Mouse (Mus musculus) neural tube, embryonic 12.5 days (tissue): Measurements from ENCODE around the gene Nap1l5. TPM values are rescaled to one million over a fixed set of nuclear protein-coding genes. Genes with fewer than 3 reads are reported as not detected.
"Not testable (repeated sequence)": the region's sequence is repeated elsewhere in the genome, so short reads cannot be mapped to it uniquely, and the experiment has no call there.

ENCODE experiments used
- ATAC-seq: fragments of 200-750 bp; cut with Nextera tagmentation; 2 replicates; pipeline ENCODE4 v1.8.0; 2017; ENCODE audit warnings: low read depth, mild to moderate bottlenecking, moderate TSS enrichment, moderate library complexity; ENCODE audit not compliant: low FRiP score
- H3K27ac ChIP-seq: fragments of 300-500 bp; sonication (generic); 2 replicates; pipeline ENCODE4 v1.5.1; 2016
- H3K27me3 ChIP-seq: fragments of 300-500 bp; sonication (generic); replicated peaks from 2 replicates; pipeline ENCODE4 v1.6.1; 2016; ENCODE audit warnings: mild to moderate bottlenecking
- H3K36me3 ChIP-seq: fragments of 300-500 bp; sonication (generic); 2 replicates; pipeline ENCODE4 v1.6.1; 2016; ENCODE audit warnings: mild to moderate bottlenecking
- H3K4me1 ChIP-seq: fragments of 300-500 bp; sonication (generic); 2 replicates; pipeline ENCODE4 v1.6.1; 2016
- H3K4me2 ChIP-seq: fragments of 300-500 bp; sonication (generic); replicated peaks from 2 replicates; pipeline ENCODE4 v1.6.1; 2016; ENCODE audit warnings: mild to moderate bottlenecking
- H3K4me3 ChIP-seq: fragments of 300-500 bp; sonication (generic); 2 replicates; pipeline ENCODE4 v1.5.1; 2016
- H3K9ac ChIP-seq: fragments of 300-500 bp; sonication (generic); 2 replicates; pipeline ENCODE4 v1.6.1; 2016; ENCODE audit warnings: mild to moderate bottlenecking
- H3K9me3 ChIP-seq: fragments of 300-500 bp; sonication (generic); 2 replicates; pipeline ENCODE4 v1.6.1; 2016; ENCODE audit warnings: mild to moderate bottlenecking
- WGBS: fragments of 180-500 bp; shearing (Covaris S2); methylation state at CpG from one replicate; pipeline ENCODE4 v1.1.7; 2016; 5-methylcytosine and 5-hydroxymethylcytosine counted together
- polyA plus RNA-seq: library from polyadenylated mRNA; unstranded; fragments of >200 nt; fragmentation: Nextera tagmentation; extraction: Ambion mirVana; gene quantifications from 2 replicates; pipeline ENCODE4 v1.2.1, GENCODE M21; 2016

Nap1l5 gene
- polyA plus RNA-seq, 1 experiment from 2014 or later: 72.7 TPM

GRCm38 (mm10) chr6:58900536-58900935 is 6.3 kb downstream of the Nap1l5 start:
- WGBS: 91% methylated on average over 7 of the region's 7 CpGs
- Histone ChIP-seq H3K4me1 (0 out of 2 replicates have a peak, but pooled peaks cover 2% of the 10 kb centered on the region), H3K27me3 (no peaks in the 10 kb centered on the region), H3K4me3 (no peak overlapping the region), H3K27ac (no peak overlapping the region), H3K9me3 (no peaks in the 10 kb centered on the region), H3K4me2 (no peak overlapping the region), H3K9ac (no peak overlapping the region), H3K36me3 (no peaks in the 10 kb centered on the region; the same call in 1 of the 2 replicates)
- no peak for ATAC-seq

- ATAC-seq: no peak
- Histone ChIP-seq H3K27ac (no peak overlapping the region), H3K4me3 (no peak overlapping the region), H3K9ac (no peak overlapping the region), H3K4me1 (0 out of 2 replicates have a peak, but pooled peaks cover 2% of the 10 kb centered on the region), H3K9me3 (no peaks in the 10 kb centered on the region), H3K27me3 (no peaks in the 10 kb centered on the region), H3K36me3 (no peaks in the 10 kb centered on the region), H3K4me2 (no peak overlapping the region)
- WGBS: 95% methylated on average over 3 of the region's 3 CpGs
These were observed 7.8 kb downstream of the Nap1l5 start for GRCm38 (mm10) chr6:58899076-58899475.

- Histone ChIP-seq H3K9ac (no peak overlapping the region), H3K4me3 (no peak overlapping the region), H3K36me3 (no peaks in the 10 kb centered on the region), H3K9me3 (no peaks in the 10 kb centered on the region), H3K27me3 (no peaks in the 10 kb centered on the region), H3K27ac (no peak overlapping the region), H3K4me1 (no peaks in the 10 kb centered on the region), H3K4me2 (no peak overlapping the region)
- no peak for ATAC-seq
- WGBS: 88% methylated on average over 3 of the region's 3 CpGs
These were observed 10.2 kb downstream of the Nap1l5 start for GRCm38 (mm10) chr6:58896648-58897047.

- WGBS: 87% methylated on average over 4 of the region's 4 CpGs
These were observed 11.9 kb downstream of the Nap1l5 start for GRCm38 (mm10) chr6:58894994-58895393.

GRCm38 (mm10) chr6:58893307-58893706 is 13.6 kb downstream of the Nap1l5 start:
- H3K27ac ChIP-seq: no peak overlapping the region
- no peak for ATAC-seq
- H3K4me3 ChIP-seq: no peak overlapping the region
- no peaks in the 10 kb centered on the region for H3K9me3 ChIP-seq
- H3K4me2 ChIP-seq: no peak overlapping the region
- no peaks in the 10 kb centered on the region for H3K27me3 ChIP-seq
- 0 out of 2 replicates have a peak, but pooled peaks cover 5% of the 10 kb centered on the region for H3K36me3 ChIP-seq
- no peak overlapping the region for H3K9ac ChIP-seq
- 89% methylated on average over 6 of the region's 6 CpGs for WGBS
- no peaks in the 10 kb centered on the region for H3K4me1 ChIP-seq

More at GRCm38 (mm10) chr6:58894994-58895393, 11.9 kb downstream of the Nap1l5 start:
- H3K27ac ChIP-seq: no peak overlapping the region
- no peak for ATAC-seq
- no peak overlapping the region for H3K4me3 ChIP-seq
- no peak overlapping the region for H3K9ac ChIP-seq
- H3K27me3 ChIP-seq: no peaks in the 10 kb centered on the region
- no peaks in the 10 kb centered on the region for H3K9me3 ChIP-seq
- H3K36me3 ChIP-seq: 0 out of 2 replicates have a peak, but pooled peaks cover 4% of the 10 kb centered on the region
- H3K4me2 ChIP-seq: no peak overlapping the region
- H3K4me1 ChIP-seq: no peaks in the 10 kb centered on the region

GRCm38 (mm10) chr6:58889917-58890316 is 17.0 kb downstream of the Nap1l5 start:
- no peak for ATAC-seq
- Histone ChIP-seq H3K27ac (no peak overlapping the region), H3K36me3 (0 out of 2 replicates have a peak, but pooled peaks cover 5% of the 10 kb centered on the region), H3K27me3 (no peaks in the 10 kb centered on the region), H3K4me1 (no peaks in the 10 kb centered on the region), H3K4me2 (no peak overlapping the region), H3K9ac (no peak overlapping the region), H3K9me3 (no peaks in the 10 kb centered on the region), H3K4me3 (no peak overlapping the region)
- 87% methylated on average over 3 of the region's 3 CpGs for WGBS

GRCm38 (mm10) chr6:58882271-58882670 is 24.6 kb downstream of the Nap1l5 start:
- WGBS: 81% methylated on average over 6 of the region's 6 CpGs
- H3K27me3 ChIP-seq: no peaks in the 10 kb centered on the region
- H3K36me3 ChIP-seq: no peaks in the 10 kb centered on the region
- H3K4me3 ChIP-seq: no peak overlapping the region
- no peaks in the 10 kb centered on the region for H3K9me3 ChIP-seq
- H3K4me2 ChIP-seq: no peak overlapping the region
- no peak overlapping the region for H3K9ac ChIP-seq
- no peaks in the 10 kb centered on the region for H3K4me1 ChIP-seq
- H3K27ac ChIP-seq: no peak overlapping the region
- no peak for ATAC-seq

- H3K9ac ChIP-seq: no peak overlapping the region
- H3K4me1 ChIP-seq: no peaks in the 10 kb centered on the region
- H3K27me3 ChIP-seq: no peaks in the 10 kb centered on the region
- no peaks in the 10 kb centered on the region for H3K36me3 ChIP-seq
- H3K4me3 ChIP-seq: no peak overlapping the region
- no peak for ATAC-seq
- H3K4me2 ChIP-seq: no peak overlapping the region
- no peak overlapping the region for H3K27ac ChIP-seq
- no peaks in the 10 kb centered on the region for H3K9me3 ChIP-seq
- WGBS: 98% methylated on average over 3 of the region's 3 CpGs
These were observed 25.5 kb downstream of the Nap1l5 start for GRCm38 (mm10) chr6:58881363-58881762.

- H3K4me2 ChIP-seq: no peak overlapping the region
- H3K4me3 ChIP-seq: no peak overlapping the region
- H3K36me3 ChIP-seq: no peaks in the 10 kb centered on the region
- no peaks in the 10 kb centered on the region for H3K4me1 ChIP-seq
- H3K27ac ChIP-seq: no peak overlapping the region
- H3K9ac ChIP-seq: no peak overlapping the region
- no peak for ATAC-seq
- H3K9me3 ChIP-seq: no peaks in the 10 kb centered on the region
- WGBS: 93% methylated on average over 5 of the region's 5 CpGs
- H3K27me3 ChIP-seq: no peaks in the 10 kb centered on the region
These were observed 26.0 kb downstream of the Nap1l5 start for GRCm38 (mm10) chr6:58880861-58881260.

- ATAC-seq: 0 out of 2 replicates have a peak, but pooled peaks have one; percentile 25
- Histone ChIP-seq H3K4me1 (no peaks in the 10 kb centered on the region), H3K4me2 (no peak overlapping the region), H3K27me3 (no peaks in the 10 kb centered on the region), H3K9me3 (no peaks in the 10 kb centered on the region), H3K36me3 (no peaks in the 10 kb centered on the region), H3K9ac (no peak overlapping the region), H3K4me3 (no peak overlapping the region), H3K27ac (no peak overlapping the region)
- 92% methylated on average over 9 of the region's 9 CpGs for WGBS
These were observed 26.9 kb downstream of the Nap1l5 start for GRCm38 (mm10) chr6:58879987-58880386.

- no peak for ATAC-seq
- Histone ChIP-seq H3K9me3 (no peaks in the 10 kb centered on the region), H3K27ac (no peak overlapping the region), H3K4me3 (no peak overlapping the region), H3K9ac (no peak overlapping the region), H3K36me3 (no peaks in the 10 kb centered on the region), H3K27me3 (no peaks in the 10 kb centered on the region), H3K4me2 (no peak overlapping the region), H3K4me1 (no peaks in the 10 kb centered on the region)
- 78% methylated on average over 4 of the region's 4 CpGs for WGBS
These were observed 27.3 kb downstream of the Nap1l5 start for GRCm38 (mm10) chr6:58879572-58879971.

- H3K4me2 ChIP-seq, H3K4me3 ChIP-seq, H3K27ac ChIP-seq, H3K9me3 ChIP-seq, ATAC-seq, H3K36me3 ChIP-seq, H3K9ac ChIP-seq, H3K27me3 ChIP-seq, H3K4me1 ChIP-seq: not testable (repeated sequence)
- WGBS: 93% methylated on average over 6 of the region's 6 CpGs
These were observed 39.0 kb downstream of the Nap1l5 start for GRCm38 (mm10) chr6:58867858-58868257.

GRCm38 (mm10) chr6:58863631-58864235 is 43.1 kb downstream of the Nap1l5 start:
- Histone ChIP-seq H3K9me3 (no peaks in the 10 kb centered on the region), H3K27me3 (no peaks in the 10 kb centered on the region), H3K4me2 (no peak overlapping the region), H3K9ac (no peak overlapping the region), H3K36me3 (no peaks in the 10 kb centered on the region), H3K4me1 (no peaks in the 10 kb centered on the region), H3K4me3 (no peak overlapping the region), H3K27ac (no peak overlapping the region)
- WGBS: 85% methylated on average over 4 of the region's 4 CpGs
- ATAC-seq: no peak
